Comparison of ENCODE assay signal across 18 mouse cellular contexts in genomic region chr19:31413571-31413970, GRCm38 (mm10).
"Had no signal": no experiment of that assay in that cellular context is flagged by ENCODE, and none has a peak within 500 bp of the region (broad histone marks: within the 10 kb centered on the region; RNA-seq: fewer than 3 reads in every experiment).

No protein-coding gene starts in this region.

- H3K4me2 ChIP-seq: lung, embryonic 14.5 days; midbrain, embryonic 12.5 days; neural tube, embryonic 13.5 days; neural tube, embryonic 15.5 days had no signal

- H3K27me3 ChIP-seq: midbrain, embryonic 12.5 days; neural tube, embryonic 13.5 days; neural tube, embryonic 15.5 days had no signal

- H3K4me1 ChIP-seq: midbrain, embryonic 12.5 days; neural tube, embryonic 13.5 days; neural tube, embryonic 15.5 days had no signal

- H3K9me3 ChIP-seq: midbrain, embryonic 12.5 days; neural tube, embryonic 13.5 days; neural tube, embryonic 15.5 days had no signal

- ATAC-seq: midbrain, embryonic 16.5 days had no signal

- DNase-seq: lung, adult 18-20 months; lung, embryonic 14.5 days; lung, postnatal 10 days; lung, postnatal 4 days; midbrain, embryonic 14.5 days; retina, postnatal 1 day; right cerebral cortex, adult 18-20 months; right cerebral cortex, postnatal 25 days; right cerebral cortex, postnatal 4 days; spleen, adult 18-20 months; thymus, adult 18-20 months; thymus, postnatal 14 days; thymus, postnatal 36 days had no signal

- H3K4me3 ChIP-seq: midbrain, embryonic 12.5 days; myocyte; neural tube, embryonic 13.5 days; neural tube, embryonic 15.5 days had no signal

- H3K36me3 ChIP-seq: midbrain, embryonic 12.5 days; neural tube, embryonic 13.5 days; neural tube, embryonic 15.5 days had no signal

- H3K9ac ChIP-seq: lung, embryonic 14.5 days; midbrain, embryonic 12.5 days; neural tube, embryonic 13.5 days; neural tube, embryonic 15.5 days had no signal

- H3K27ac ChIP-seq: midbrain, embryonic 12.5 days; neural tube, embryonic 13.5 days; neural tube, embryonic 15.5 days had no signal
